Mouse (Mus musculus) adrenal gland, adult 2 months (tissue): ENCODE measurements at regions not wholly inside any gene's neighbourhood (a gene's known extent, or its start where the extent isn't known, plus 50 kb on each side); places are given as distances from the start of the nearest gene placed in this dataset.
A peak's percentile ranks its signal among the peaks of the same experiment; 100 is the strongest.

Source experiments
- DNase-seq: peaks from one replicate; pipeline ENCODE4 v3.0.0; 2021

DNA sequence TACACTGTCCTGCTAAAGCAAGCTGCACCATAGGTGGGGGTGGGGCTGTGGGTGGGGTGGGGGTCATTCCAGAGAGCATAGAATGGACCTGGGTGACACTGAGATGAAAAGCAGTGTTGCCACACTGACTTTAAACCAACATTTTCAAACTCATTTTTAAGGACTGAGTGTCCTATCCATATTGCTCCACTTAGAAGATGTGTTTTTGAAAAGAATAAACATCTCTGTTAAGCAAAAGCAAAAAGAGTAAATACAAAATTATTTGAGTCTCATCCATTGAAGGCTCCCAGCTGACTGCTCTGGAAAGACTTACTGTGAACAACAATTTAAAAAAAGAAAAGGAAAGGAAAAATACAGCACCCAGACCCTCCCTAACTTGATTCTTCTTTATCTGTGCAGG lies 202.3 kb upstream of the Usp24 start:
- DNase-seq, result no peak

DNA sequence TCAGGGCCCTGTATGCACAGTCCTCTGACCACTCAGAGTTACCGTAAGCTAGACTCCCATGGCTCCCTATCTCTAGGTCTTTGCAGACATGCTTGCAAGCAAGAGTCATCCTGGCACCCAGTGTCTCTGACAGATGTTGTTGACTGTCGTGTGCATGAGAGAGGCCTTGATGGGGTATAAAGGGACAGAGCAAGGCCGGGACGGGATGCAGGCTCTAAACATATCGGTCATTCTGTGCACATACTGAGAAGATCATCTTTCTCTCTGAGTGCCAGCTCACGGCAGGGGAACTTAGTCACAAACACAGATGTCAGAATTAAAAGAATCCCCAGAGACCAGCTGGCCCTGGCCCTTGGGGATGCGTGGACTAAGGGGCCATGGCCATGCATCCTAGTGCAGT lies 199.4 kb upstream of the Usp24 start:
- DNase-seq, result peak; percentile 55

DNA sequence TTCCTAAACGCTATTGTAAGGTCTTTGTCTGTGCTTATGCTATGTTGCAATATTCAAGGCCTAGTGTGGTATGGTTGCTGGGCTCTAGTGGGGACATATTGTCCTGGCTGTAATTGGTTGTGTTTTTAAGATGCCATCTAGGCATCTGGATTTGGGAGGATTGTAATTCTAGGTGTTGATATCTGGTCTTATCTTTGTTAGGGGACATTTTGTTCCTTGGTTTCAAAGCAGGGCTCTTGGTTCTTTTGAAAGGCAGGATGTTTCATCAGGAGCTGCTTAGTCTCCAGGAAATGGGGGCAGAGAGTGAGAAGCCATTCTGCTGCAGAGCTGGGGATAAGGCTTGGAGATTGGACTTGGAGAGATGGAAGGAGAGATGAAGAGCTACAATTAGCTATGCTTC lies 194.7 kb upstream of the Usp24 start:
- no peak for DNase-seq

GRCm38 (mm10) chr4:106123038-106123654 lies 192.9 kb upstream of the Usp24 start:
- peak; percentile 80 for DNase-seq

GRCm38 (mm10) chr4:106127199-106127598 lies 188.8 kb upstream of the Usp24 start:
- no peak for DNase-seq

- DNase-seq, result peak; percentile 20
Measured at GRCm38 (mm10) chr4:106127641-106128040, 188.4 kb upstream of the Usp24 start.

DNA sequence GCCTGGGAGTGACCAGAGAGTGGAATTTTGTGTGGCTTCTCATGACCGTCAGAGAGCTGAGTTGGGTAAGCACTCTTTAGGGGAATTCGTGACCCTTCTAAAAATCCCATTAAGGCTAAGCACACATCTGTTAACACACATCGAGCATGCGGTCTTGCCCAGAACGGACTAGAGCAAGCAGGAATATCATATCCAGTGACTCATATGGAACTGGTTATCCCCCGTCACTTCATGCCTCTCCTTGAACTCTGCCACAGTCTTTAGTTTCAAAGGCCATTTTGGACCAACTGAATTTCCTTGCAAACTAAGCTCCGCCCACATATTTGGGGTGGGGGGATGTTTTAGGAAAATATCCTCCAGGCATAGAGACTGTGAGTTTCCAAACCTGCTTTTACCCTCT lies 186.7 kb upstream of the Usp24 start:
- no peak for DNase-seq

DNA sequence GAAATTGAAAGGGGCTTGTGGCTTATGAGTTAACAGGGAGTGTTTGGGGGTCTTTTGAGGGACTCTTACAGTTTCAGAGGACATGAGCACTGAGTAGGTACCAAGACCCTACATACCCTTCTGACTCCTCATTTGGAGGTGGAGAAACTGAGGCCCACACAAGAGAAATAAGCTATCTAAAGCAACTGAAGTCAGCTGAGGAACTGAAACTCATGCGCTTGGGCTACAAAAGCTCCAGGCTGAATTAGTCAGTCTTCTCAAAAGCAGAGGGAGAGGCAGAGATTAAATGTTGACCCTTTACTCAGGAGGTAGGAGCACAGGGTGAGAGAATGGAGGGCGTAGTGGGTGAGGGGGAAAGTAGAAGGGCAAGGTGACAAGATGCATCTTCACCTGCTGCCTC lies 186.2 kb upstream of the Usp24 start:
- no peak for DNase-seq

DNA sequence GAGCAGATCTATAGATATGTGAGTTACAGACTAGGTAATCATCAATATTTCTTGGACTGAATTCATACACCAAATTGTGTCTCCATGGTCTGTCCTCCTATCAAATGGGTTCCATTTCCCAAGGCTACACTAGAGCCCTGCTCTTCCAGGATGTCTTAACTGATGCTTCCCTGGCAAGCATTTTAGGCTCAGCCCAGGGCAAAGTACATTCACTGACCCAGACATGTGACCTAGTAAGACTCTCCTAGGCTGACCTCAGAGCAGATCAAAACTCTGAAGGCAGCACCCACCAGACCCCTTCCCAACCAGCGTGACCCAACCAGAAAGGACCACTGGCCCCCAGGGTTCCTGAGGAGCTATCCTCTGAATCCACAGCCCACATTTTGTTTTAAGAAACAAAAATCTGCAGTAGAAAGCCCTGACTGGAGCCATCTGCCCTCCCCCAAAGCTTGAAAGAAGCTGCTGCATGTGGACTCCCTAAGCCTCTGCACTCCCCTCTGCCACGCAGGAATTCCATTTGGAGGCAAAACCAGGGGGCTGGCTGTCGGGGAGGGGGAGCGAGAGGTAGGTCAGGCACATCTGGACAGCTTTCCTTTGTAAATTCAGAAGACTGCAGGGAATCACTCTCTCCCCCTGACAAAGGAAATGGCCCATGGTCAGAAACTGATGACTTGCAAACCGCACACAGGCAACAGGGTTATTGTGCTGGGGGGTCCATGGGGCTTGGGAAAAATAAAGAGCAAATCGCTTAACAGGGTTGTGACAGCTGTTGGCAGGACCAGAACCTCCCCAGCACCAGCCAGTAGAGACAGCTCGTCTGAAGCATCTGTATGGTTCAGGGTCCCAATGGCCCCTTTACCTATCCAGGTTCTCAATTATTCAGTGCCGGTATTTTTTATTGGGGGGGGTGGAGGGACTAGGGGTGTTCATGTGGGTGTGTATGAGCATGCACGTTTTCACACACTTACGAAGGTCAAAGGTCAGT lies 182.0 kb upstream of the Usp24 start:
- no peak for DNase-seq

- no peak for DNase-seq
Measured at GRCm38 (mm10) chr4:106142741-106143140, 173.3 kb upstream of the Usp24 start.

DNA sequence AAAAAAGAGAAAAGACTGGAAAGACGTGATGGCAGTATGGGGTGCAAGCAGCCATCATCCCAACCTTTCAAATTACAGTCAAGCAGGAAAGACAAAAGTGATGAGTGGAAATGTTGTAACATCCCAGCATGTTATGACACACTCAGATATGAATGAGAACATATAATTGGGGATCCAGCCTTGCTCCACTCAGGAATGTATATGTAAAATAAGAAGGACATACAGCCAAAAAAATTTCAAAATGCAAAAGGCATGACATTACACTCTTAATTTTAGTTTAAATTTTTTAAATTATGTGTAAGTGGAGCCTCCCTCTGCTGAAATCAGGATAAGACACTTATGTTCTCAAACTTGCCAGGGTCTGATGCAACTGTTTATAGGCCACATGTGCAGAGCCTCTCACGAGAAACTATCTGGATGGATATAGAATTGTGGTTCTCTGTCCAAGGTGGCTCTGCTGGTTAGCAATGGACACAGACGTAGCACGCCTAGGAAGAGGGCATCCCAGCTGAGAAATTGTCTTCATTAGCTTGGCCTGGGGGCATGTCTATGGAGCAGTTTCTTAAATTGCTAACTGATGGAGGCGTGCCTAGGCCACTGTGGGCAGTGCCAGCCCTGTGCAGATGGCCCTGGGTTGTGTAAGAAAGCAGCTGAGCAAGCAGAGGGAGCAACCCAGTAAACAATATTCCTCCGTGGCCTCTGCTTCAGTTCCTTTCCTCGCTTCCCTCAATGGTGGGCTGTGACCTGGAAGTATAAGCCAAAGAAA lies 171.5 kb upstream of the Usp24 start:
- peak; percentile 56 for DNase-seq

- no peak for DNase-seq
Measured at GRCm38 (mm10) chr4:106146919-106147460, 169.0 kb upstream of the Usp24 start.

GRCm38 (mm10) chr4:106148866-106149265 lies 167.1 kb upstream of the Usp24 start:
- no peak for DNase-seq

DNA sequence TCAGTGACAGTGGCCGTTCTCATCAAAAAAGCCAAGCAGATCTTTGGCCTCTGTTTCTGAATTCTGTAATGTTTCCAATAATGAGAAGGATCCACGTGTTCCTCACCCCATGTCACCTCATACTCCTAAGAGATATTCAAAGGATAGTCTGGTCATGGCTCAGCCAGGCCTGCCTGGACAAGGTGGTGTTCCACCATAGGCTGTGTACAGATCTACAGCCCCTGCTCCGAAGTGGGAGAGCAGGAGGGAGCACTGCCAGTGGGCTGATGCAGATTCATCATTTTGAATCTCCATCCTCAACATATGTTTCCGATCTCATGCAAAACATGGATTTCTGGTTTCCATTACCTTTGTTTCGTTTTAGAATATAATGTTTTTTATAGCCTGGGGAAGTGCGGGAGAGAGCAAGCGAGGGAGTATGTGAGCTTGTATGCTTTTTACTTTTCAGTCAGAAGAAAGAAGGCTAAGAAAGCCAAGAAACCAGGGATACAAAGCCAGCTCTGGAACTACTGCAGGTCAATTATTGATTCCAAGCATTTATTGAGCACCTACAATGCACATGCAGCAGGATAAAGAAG lies 166.5 kb upstream of the Usp24 start:
- DNase-seq, result no peak

- no peak for DNase-seq
Measured at GRCm38 (mm10) chr4:106150775-106151174, 165.2 kb upstream of the Usp24 start.

DNA sequence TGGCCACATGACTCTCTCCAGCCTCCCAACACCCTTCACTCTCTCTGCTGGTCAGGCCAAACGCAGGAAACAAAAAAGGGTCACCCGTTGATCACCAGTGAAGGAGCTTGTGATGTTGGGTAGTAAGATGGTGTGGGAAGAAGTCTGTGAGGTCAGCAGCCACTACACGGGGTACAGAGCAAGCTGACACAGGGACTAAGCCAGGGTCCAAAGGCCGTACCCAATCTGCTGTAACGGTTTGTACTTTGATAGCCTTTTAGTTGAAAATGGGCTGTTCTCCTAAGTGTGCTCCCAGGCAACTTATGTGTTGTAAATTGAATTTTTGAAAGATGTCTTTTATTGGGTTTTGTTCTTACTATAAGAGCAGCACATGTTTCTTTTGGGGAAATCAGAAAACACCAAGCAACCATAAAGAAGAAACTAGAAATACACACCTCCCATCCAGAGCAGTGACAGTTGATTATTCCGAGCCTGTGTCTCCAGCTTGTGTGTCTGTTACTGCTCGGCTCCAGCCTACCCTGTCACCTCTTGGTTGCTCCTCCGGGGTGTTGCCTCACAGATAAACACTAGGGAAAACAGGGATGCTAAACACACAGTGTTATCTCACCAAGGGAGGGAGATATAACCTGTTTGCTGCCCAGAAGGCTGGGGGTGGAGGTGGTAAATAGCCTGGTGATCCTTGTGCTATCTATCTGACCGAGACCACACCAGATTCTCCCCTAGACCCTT lies 158.4 kb upstream of the Usp24 start:
- no peak for DNase-seq

DNA sequence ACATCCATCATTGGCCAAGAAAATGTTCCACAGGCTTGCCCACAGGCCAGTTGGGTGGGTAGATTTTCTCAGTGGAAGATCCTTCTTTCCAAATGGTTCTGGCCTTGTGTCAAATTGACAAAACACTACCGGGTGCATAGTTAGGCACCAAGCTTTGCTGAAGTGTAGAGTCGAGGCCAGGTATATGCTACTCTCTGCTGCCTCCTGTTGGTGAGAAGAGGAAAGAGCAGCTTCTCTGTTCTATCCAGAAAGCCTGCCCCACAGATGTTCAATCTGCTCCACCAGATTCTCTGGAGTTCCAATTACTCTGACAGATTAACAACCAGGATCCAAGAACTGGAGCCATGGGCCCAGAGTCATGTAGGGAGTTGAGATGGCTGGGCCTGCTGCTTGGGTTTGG lies 154.4 kb upstream of the Usp24 start:
- DNase-seq, result no peak

GRCm38 (mm10) chr4:106162551-106162950 lies 153.5 kb upstream of the Usp24 start:
- no peak for DNase-seq

DNA sequence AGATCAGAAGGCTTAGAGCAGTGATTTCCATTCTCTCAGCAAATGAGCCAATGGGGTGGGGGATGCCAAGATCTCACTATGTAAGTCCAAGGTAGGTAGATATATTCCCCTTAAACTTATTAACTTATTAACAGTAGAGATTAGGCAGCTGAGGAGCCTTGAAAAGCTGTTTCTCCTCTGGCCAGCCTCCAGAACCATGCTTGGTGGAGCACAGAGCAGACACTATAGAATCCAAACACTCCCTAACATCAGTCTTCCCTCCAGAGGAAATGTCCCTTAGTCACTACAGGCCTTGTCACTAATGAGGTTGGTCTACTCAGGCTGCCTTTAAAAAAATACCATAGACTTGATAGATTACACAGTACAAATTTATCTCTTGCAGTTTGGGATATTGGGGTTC lies 152.8 kb upstream of the Usp24 start:
- peak; percentile 22 for DNase-seq

- DNase-seq, result no peak
Measured at GRCm38 (mm10) chr4:106167716-106168115, 148.3 kb upstream of the Usp24 start.

GRCm38 (mm10) chr4:106168741-106169140 lies 147.3 kb upstream of the Usp24 start:
- no peak for DNase-seq
